Mouse (Mus musculus): ENCODE measurements at regions not wholly inside any gene's neighbourhood (a gene's known extent, or its start where the extent isn't known, plus 50 kb on each side); places are given as distances from the start of the nearest gene placed in this dataset.

DNA sequence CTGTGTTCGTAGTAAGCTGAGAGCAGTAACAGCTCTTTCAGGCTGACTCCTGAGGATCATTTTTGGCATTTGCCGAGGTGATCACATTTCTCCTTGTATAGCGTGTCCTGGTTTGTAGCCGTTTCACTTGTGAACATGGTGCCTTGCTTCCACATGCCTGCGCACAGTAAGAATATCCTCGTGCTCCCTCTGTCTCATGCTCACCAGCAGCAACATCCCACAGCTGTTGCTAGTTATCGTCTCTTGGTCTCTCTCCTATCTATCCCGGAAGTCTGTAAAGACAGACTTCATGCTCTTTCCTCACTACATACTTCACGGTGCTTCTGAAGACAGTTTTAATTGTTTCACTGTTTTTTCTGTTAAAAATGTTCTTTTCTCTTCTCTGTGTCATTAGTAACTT is 331.7 kb upstream of the Tmc3 start:
- TF ChIP-seq CTCF (IDR thresholded peaks at IDR 0.05; ENCODE audit: borderline replicate concordance, extremely low read depth, insufficient read depth, insufficient read length) (no peak), POLR2A (IDR thresholded peaks at IDR 0.05; ENCODE audit: borderline replicate concordance, extremely low read depth, insufficient read depth, insufficient read length, poor library complexity, severe bottlenecking) (no peak)

Data from brain, embryonic 14.5 days (tissue).